Mouse (Mus musculus): Measurements from ENCODE around the gene Cox7b2. TPM values are rescaled to one million over a fixed set of nuclear protein-coding genes. Genes with fewer than 3 reads are reported as not detected.
"Not testable (repeated sequence)": the region's sequence is repeated elsewhere in the genome, so short reads cannot be mapped to it uniquely, and the experiment has no call there.

Cox7b2 gene
- polyA plus RNA-seq (2015; fragmentation: Nextera tagmentation; extraction: Ambion mirVana): 0.72 TPM in 1 of 2 replicates, not detected in the other

DNA sequence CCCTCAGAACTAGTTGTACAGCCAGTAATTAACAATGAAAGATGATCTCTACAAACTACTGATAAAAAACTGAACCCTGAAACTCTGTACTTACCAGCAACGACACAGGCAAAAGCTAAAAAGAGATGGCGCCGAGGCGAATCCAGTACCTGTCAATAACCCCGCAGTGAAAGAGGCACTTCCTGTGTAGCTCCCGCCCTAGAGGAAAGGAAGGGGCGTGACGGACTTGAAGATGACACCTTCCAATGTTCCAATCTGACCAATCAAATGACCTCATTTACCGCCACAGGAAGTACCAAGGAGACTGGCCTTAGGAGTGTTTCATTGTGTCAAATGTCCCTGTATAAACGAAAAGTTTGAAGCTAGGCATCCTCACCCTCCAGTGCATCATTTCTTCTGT lies at the start of gene Cox7b2:
Gene Cox7b2 (minus strand): TSS at position 127 of the 400 bp plus-strand sequence.
- no peak for ATAC-seq
- Histone ChIP-seq H3K27ac (ENCODE audit: low read length) (no peak within 1 kb of the TSS), H3K9ac (replicated peaks; ENCODE audit: low read depth, low read length) (no peak within 1 kb of the TSS), H3K9me3 (ENCODE audit: control insufficient read depth, low read length) (no peaks in the 10 kb centered on the region; the same call in 1 of the 2 replicates), H3K27me3 (replicated peaks; ENCODE audit: control insufficient read depth, insufficient read depth, low read length) (no peaks in the 10 kb centered on the region), H3K4me2 (ENCODE audit: low read length) (no peak within 1 kb of the TSS), H3K4me3 (replicated peaks; ENCODE audit: low read length) (no peak within 1 kb of the TSS), H3K4me1 (replicated peaks; ENCODE audit: control insufficient read depth, insufficient read depth, low read length) (no peaks in the 10 kb centered on the region), H3K36me3 (ENCODE audit: control insufficient read depth, insufficient read depth) (no peaks in the 10 kb centered on the region)
- 92% methylated on average over 10 of the region's 10 CpGs for WGBS

DNA sequence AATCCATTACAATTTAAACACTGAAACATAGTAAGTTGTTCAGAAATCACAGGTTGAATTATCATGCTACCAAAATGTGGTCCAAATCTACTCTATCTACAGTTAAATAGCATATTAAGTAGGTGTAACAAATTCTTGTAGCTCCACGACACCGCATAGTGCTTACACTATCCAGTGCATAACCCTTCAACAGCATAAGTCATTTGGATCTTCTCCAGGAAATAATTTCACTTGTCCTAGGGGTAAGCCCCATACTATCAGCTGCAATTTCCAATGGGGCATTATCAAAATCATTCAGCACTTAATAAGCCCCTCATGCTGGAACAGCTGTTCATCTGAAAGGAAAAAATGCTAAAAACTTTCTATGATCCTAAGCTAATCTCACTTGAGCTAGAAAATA lies 47.3 kb upstream of the Cox7b2 start:
- no peak overlapping the region for H3K4me2 ChIP-seq (ENCODE audit: low read length)
- H3K4me3 ChIP-seq (replicated peaks; ENCODE audit: low read length): no peak overlapping the region
- 73% methylated on average over 2 of the region's 2 CpGs for WGBS
- no peaks in the 10 kb centered on the region for H3K9me3 ChIP-seq (ENCODE audit: control insufficient read depth, low read length)
- ATAC-seq: no peak
- no peak overlapping the region for H3K27ac ChIP-seq (ENCODE audit: low read length)
- no peak overlapping the region for H3K9ac ChIP-seq (replicated peaks; ENCODE audit: low read depth, low read length)
- H3K36me3 ChIP-seq (ENCODE audit: control insufficient read depth, insufficient read depth): no peaks in the 10 kb centered on the region
- no peaks in the 10 kb centered on the region for H3K27me3 ChIP-seq (replicated peaks; ENCODE audit: control insufficient read depth, insufficient read depth, low read length)
- no peaks in the 10 kb centered on the region for H3K4me1 ChIP-seq (replicated peaks; ENCODE audit: control insufficient read depth, insufficient read depth, low read length)

DNA sequence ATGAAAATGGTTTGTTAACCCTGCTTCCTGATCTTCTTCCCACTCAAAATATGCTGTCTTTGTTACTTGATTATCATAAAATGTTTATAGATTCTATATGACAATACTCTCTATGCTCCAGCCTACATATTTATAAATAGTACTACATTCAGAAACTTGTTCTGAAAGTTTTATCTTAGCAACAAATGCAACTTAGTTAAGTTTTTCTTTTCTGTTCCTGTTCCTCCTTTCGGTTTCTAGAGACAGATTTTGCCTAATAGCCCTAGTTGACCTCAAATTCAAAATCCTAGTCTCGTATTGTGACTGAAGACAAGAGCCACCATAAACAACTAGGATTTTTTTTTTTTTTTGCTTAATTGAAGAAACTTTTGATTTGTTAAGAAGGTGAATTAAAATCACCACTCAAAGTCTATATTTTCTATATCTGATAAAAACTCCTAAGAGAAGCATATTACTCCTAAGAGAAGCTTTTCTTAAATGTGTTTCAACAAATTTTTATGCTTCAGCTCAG lies 45.8 kb upstream of the Cox7b2 start:
- no peak overlapping the region for H3K4me3 ChIP-seq (replicated peaks; ENCODE audit: low read length)
- H3K27me3 ChIP-seq (replicated peaks; ENCODE audit: control insufficient read depth, insufficient read depth, low read length): no peaks in the 10 kb centered on the region
- no peaks in the 10 kb centered on the region for H3K4me1 ChIP-seq (replicated peaks; ENCODE audit: control insufficient read depth, insufficient read depth, low read length)
- 88% methylated on average over 2 of the region's 2 CpGs for WGBS
- H3K9ac ChIP-seq (replicated peaks; ENCODE audit: low read depth, low read length): no peak overlapping the region
- no peaks in the 10 kb centered on the region for H3K9me3 ChIP-seq (ENCODE audit: control insufficient read depth, low read length)
- H3K36me3 ChIP-seq (ENCODE audit: control insufficient read depth, insufficient read depth): no peaks in the 10 kb centered on the region
- no peak for ATAC-seq
- H3K27ac ChIP-seq (ENCODE audit: low read length): no peak overlapping the region
- no peak overlapping the region for H3K4me2 ChIP-seq (ENCODE audit: low read length)

DNA sequence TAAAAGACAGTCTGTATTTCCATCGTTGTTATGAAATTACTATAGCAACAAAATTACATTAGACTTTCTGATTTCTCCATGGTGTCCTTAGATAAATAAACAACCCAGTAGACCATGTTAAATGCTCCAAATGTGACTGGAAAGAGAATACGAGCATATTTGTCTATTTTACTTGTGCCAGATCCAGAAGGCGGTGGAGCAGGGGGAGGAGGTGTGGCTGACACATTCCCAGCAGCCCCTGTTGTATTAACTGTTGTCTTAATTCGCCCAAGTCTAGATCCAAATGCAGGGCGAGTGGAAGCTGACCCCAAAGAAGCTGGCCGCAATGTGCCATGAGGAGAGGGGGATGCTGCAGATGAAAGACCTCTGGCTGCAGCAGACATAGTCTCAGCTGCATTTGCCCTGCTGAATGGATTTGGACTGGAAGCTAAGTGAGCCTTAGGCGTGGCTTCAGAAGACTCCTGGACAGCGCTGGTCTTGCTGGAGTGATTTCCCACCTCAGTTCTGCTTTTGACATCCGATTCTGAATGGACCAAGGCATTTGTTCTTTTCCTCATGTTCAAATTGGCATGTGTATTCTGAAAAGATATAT lies 23.7 kb upstream of the Cox7b2 start:
- Histone ChIP-seq H3K9me3 (ENCODE audit: control insufficient read depth, low read length) (no peaks in the 10 kb centered on the region), H3K27me3 (replicated peaks; ENCODE audit: control insufficient read depth, insufficient read depth, low read length) (no peaks in the 10 kb centered on the region), H3K4me1 (replicated peaks; ENCODE audit: control insufficient read depth, insufficient read depth, low read length) (peaks cover 3% of the 10 kb centered on the region; the same call in 1 of the 2 replicates), H3K9ac (replicated peaks; ENCODE audit: low read depth, low read length) (no peak overlapping the region), H3K27ac (ENCODE audit: low read length) (no peak overlapping the region), H3K4me3 (replicated peaks; ENCODE audit: low read length) (no peak overlapping the region), H3K4me2 (ENCODE audit: low read length) (no peak overlapping the region), H3K36me3 (ENCODE audit: control insufficient read depth, insufficient read depth) (no peaks in the 10 kb centered on the region)
- 77% methylated on average over 9 of the region's 9 CpGs for WGBS
- ATAC-seq: no peak

DNA sequence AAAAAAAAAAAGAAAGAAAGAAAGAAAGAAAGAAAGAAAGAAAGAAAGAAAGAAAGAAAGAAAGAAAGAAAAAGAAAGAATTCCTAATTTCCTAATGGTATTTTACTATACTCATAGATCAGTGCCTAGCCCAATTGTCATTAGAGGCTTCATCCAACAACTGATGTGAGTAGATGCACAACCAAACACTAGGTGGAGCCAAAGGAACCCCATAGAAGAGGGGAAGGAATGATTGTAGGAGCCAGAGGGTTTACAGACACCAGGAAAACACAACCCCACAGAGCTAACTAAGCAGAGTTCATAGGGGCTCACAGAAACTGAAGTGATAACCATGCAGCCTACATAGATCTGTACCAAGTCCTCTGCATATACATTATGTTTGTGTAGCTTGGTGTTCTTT lies 2.5 kb downstream of the Cox7b2 start:
- Histone ChIP-seq H3K9me3 (ENCODE audit: control insufficient read depth, low read length) (no peaks in the 10 kb centered on the region; the same call in 1 of the 2 replicates), H3K4me2 (ENCODE audit: low read length) (no peak overlapping the region), H3K27me3 (replicated peaks; ENCODE audit: control insufficient read depth, insufficient read depth, low read length) (no peaks in the 10 kb centered on the region), H3K4me3 (replicated peaks; ENCODE audit: low read length) (no peak overlapping the region), H3K4me1 (replicated peaks; ENCODE audit: control insufficient read depth, insufficient read depth, low read length) (no peaks in the 10 kb centered on the region), H3K27ac (ENCODE audit: low read length) (no peak overlapping the region), H3K9ac (replicated peaks; ENCODE audit: low read depth, low read length) (no peak overlapping the region), H3K36me3 (ENCODE audit: control insufficient read depth, insufficient read depth) (no peaks in the 10 kb centered on the region)
- no peak for ATAC-seq

DNA sequence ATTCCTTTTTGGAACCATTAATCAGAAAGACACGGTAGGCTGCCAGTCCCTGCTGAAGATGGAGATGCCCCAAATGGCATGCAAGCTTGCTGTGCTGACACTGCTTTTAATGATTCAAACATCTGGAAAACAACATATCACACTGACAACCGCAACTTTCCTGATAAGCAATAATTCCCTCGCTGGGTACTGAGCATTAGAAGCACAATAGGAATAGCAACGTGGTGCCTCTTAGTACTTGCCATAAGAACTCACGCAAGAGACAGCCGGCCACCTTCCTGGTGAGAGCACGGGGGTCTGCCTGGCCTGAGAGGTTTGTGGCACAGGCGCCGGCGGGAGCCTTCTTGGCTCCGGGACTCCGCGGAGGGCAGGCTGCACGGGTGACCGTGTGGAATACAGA lies 22.5 kb downstream of the Cox7b2 start:
- H3K4me1 ChIP-seq (replicated peaks; ENCODE audit: control insufficient read depth, insufficient read depth, low read length); H3K4me3 ChIP-seq (replicated peaks; ENCODE audit: low read length); H3K4me2 ChIP-seq (ENCODE audit: low read length); H3K36me3 ChIP-seq (ENCODE audit: control insufficient read depth, insufficient read depth); H3K27me3 ChIP-seq (replicated peaks; ENCODE audit: control insufficient read depth, insufficient read depth, low read length); H3K27ac ChIP-seq (ENCODE audit: low read length); ATAC-seq; H3K9ac ChIP-seq (replicated peaks; ENCODE audit: low read depth, low read length); H3K9me3 ChIP-seq (ENCODE audit: control insufficient read depth, low read length): not testable (repeated sequence)
- WGBS: 81% methylated on average over 7 of the region's 15 CpGs

DNA sequence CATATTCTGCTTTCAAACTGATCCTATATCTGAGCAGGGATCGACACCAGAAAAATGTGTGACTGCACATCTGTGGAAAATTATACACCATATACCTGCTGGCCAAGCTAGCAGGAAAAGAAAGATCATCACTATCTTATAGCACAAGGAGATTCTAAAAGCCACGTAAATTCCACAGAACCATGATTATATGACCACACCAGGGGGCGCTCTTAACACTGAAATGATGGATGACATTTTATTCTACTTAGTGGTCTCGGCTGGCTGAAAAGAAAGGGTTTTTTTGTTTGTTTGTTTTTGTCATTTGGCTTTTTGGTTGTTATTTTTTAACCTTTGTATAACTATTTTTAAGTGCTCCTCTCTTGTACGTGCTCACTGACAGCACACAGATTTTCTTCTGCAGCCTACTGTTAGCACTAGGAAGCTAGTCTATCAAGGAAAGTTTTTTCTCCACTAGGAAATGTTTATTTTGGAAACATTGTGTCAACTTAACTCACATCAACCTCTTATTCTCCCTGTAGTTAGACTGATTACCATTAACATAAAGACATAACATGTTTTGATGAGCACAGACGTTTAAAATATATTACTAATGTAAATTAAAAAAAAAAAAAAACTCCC lies 45.8 kb downstream of the Cox7b2 start:
- peak; percentile 54 for ATAC-seq
- WGBS: 18% methylated on average over 6 of the region's 6 CpGs
- H3K27ac ChIP-seq (ENCODE audit: low read length): no peak overlapping the region
- H3K27me3 ChIP-seq (replicated peaks; ENCODE audit: control insufficient read depth, insufficient read depth, low read length): no peaks in the 10 kb centered on the region
- no peaks in the 10 kb centered on the region for H3K4me1 ChIP-seq (replicated peaks; ENCODE audit: control insufficient read depth, insufficient read depth, low read length)
- no peak overlapping the region for H3K4me3 ChIP-seq (replicated peaks; ENCODE audit: low read length)
- H3K9ac ChIP-seq (replicated peaks; ENCODE audit: low read depth, low read length): no peak overlapping the region
- no peaks in the 10 kb centered on the region for H3K9me3 ChIP-seq (ENCODE audit: control insufficient read depth, low read length)
- H3K4me2 ChIP-seq (ENCODE audit: low read length): no peak overlapping the region
- no peaks in the 10 kb centered on the region for H3K36me3 ChIP-seq (ENCODE audit: control insufficient read depth, insufficient read depth)

DNA sequence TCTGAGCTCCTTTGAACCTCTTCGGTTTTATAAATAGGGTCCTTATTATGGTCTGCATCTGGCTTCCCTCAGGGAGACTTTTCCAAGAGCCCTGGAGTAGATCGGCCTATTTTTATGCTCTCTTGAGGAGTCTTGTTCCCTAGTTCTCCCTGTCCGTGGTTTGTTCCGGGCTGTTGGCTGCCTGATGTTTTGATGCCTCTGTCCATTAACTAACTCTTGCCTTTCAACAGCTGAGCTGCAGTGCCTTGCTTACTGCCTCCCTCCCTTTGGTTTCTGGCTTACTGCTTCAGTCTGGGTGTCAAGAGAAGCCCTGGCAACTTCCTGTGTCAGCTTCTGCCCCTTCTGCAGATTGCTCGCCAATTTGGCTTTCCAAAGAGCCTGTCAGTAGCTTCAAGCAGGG lies 52.4 kb downstream of the Cox7b2 start:
- no peak overlapping the region for H3K4me2 ChIP-seq (ENCODE audit: low read length)
- H3K9me3 ChIP-seq (ENCODE audit: control insufficient read depth, low read length): no peaks in the 10 kb centered on the region
- H3K9ac ChIP-seq (replicated peaks; ENCODE audit: low read depth, low read length): no peak overlapping the region
- no peaks in the 10 kb centered on the region for H3K4me1 ChIP-seq (replicated peaks; ENCODE audit: control insufficient read depth, insufficient read depth, low read length)
- no peaks in the 10 kb centered on the region for H3K27me3 ChIP-seq (replicated peaks; ENCODE audit: control insufficient read depth, insufficient read depth, low read length)
- 52% methylated on average over 5 of the region's 5 CpGs for WGBS
- no peaks in the 10 kb centered on the region for H3K36me3 ChIP-seq (ENCODE audit: control insufficient read depth, insufficient read depth)
- no peak overlapping the region for H3K4me3 ChIP-seq (replicated peaks; ENCODE audit: low read length)
- no peak for ATAC-seq
- H3K27ac ChIP-seq (ENCODE audit: low read length): no peak overlapping the region

DNA sequence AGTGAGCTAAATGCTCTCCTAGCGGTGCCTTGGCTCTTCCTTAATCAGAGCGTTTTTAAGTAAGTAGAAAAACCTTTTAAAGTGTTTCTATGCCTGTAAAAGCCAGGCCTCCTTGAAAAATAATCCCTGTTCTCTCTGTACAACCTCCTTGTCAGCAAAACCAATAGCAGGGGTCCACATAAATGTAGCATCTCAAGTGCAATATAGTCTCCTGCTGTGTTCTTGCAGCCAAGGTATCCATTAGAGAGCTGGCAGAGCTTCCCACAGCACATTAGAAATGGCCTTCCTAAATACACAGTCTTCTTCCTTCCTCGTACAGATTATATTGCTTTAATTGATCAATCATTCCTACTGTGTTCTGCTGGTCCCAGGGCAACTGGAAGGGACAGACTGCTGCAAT lies 91.0 kb downstream of the Cox7b2 start:
- no peaks in the 10 kb centered on the region for H3K4me1 ChIP-seq (replicated peaks; ENCODE audit: control insufficient read depth, insufficient read depth, low read length)
- no peak overlapping the region for H3K4me3 ChIP-seq (replicated peaks; ENCODE audit: low read length)
- H3K9me3 ChIP-seq (ENCODE audit: control insufficient read depth, low read length): no peaks in the 10 kb centered on the region
- no peaks in the 10 kb centered on the region for H3K36me3 ChIP-seq (ENCODE audit: control insufficient read depth, insufficient read depth)
- no peak overlapping the region for H3K4me2 ChIP-seq (ENCODE audit: low read length)
- no peaks in the 10 kb centered on the region for H3K27me3 ChIP-seq (replicated peaks; ENCODE audit: control insufficient read depth, insufficient read depth, low read length)
- no peak for ATAC-seq
- WGBS: 53% methylated on average over 3 of the region's 3 CpGs
- no peak overlapping the region for H3K9ac ChIP-seq (replicated peaks; ENCODE audit: low read depth, low read length)
- H3K27ac ChIP-seq (ENCODE audit: low read length): no peak overlapping the region
